Mouse (Mus musculus) left cerebral cortex, adult 2 months (tissue): ENCODE results near the gene Mex3b. TPM values are rescaled to one million over a fixed set of nuclear protein-coding genes. Genes with fewer than 3 reads are reported as not detected.

Source experiments
- DNase-seq, 2 experiments: peaks; one replicate each; pipeline ENCODE4 v3.0.0; 2021 to 2022; ENCODE audit warnings: low spot score in 2 of 2, mixed read lengths in 1 of 2; ENCODE audit errors: extremely low spot score in 1 of 2
- H3K27ac ChIP-seq: fragments of 200-600 bp; 2 replicates; pipeline ENCODE4 v1.8.1; 2022
- H3K4me3 ChIP-seq: fragments of 200-600 bp; 2 replicates; pipeline ENCODE4 v1.8.1; 2022
- CTCF ChIP-seq: fragments of 200-600 bp; IDR thresholded peaks from 2 replicates; pipeline ENCODE4 v1.8.1; 2022; ENCODE audit warnings: antibody characterized with exemption, mild to moderate bottlenecking, moderate library complexity
- intact Hi-C: fragments of 180-260 bp; cut with DNase I; formaldehyde crosslinking; loops from one replicate; pipeline ENCODE4 v1.15.1; 2025
- total RNA-seq, 2 experiments: library from RNA; stranded (reverse); gene quantifications; 2 replicates each; pipeline ENCODE4 v1.2.3; 2021

Gene Mex3b
- total RNA-seq, 2 experiments from 2014 or later: 18.3 to 24.4 TPM

DNA sequence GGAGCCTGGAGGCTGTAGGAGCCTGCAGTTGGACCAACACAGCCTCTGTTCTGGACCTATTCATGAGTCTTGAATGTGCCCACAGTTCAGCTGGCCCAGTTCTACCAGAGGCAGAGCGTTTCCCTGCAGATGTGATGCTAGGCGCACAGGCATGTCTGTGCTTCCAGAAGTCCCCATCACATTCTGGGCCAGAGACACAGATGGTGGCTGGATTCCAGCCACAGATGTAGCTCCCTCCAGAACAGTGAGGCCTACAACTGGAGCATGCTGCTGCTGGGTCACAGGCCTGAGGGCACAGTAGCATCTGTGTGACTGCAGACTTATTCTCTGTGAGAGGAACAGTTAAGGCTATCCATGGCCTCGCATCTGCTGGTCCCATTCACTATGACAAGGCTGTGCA, 16.4 kb upstream of the Mex3b start:
- H3K4me3 ChIP-seq: no peak overlapping the region
- no peak for TF ChIP-seq CTCF
- DNase-seq: no peak
- H3K27ac ChIP-seq: no peak overlapping the region
- intact Hi-C loops: no loop called here

DNA sequence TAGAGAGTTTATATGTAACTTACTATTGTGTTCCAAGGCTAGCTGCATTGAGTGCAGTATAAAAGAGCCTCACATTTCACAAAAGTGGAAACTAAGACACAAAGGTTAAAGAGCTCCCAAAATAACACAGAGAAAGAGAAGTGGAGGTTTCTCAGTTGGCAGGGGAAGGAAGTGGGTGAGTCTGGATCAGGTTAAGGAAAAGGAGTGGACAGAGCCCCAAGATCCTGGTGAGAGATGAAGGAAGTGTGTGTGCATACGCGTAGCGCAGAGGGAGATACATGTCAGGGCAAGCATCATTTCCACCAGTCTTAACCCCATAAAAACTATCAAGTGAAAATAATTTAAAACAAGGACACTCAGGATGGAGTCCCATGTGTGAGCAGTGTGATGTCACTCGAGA, 15.5 kb upstream of the Mex3b start:
- intact Hi-C loops: no loop called here
- Histone ChIP-seq H3K4me3 (no peak overlapping the region), H3K27ac (no peak overlapping the region)
- no peak for TF ChIP-seq CTCF
- no peak for DNase-seq

DNA sequence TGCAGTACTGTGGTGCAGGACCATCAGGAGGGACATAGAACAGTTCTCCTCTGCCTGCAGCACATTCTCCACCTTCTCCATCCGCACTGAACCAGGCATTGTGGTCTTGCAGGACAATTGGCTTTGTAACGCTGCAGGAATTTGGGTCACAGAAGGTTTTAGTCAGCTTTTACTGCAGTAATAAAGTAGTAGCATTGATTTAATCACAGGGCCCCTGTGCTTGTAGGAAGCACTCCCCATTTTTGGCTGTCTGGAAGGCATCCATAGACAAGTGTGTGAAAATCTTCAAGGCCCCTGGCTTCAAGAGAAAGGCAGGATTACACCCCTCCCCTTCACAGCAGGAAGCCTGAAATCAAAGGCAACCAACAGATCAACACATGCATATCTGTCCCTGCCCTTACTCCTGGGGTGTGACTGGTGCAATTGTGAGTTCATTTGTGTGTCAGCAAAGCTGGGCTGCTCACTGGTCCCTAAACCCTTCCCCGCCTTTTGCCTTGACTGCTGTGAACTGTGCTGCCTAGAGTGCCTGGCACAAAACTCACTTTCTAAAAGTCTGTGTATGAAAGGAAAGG, 12.9 kb upstream of the Mex3b start:
- intact Hi-C loops: no loop called here
- TF ChIP-seq CTCF: no peak
- no peak for DNase-seq
- H3K27ac ChIP-seq: no peak overlapping the region
- no peak overlapping the region for H3K4me3 ChIP-seq

DNA sequence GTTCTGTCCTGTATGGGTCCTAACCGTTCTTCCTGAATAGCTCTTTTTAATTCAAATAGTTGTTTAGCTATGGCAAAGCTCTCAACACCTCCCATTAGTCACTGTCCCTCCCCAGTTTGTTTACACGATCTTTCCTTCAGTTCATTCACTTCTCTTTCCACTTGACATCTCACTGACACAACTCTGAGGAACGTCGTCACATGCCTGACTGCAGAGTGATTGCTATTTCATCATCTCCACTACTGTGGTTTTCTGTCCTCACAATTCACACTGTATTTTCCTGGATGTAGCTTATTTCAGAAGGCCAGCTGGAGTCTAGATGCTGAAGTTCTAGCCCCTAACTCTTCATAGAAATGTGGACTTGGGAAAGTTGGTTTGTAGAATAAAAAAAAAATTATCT, 8.5 kb upstream of the Mex3b start:
- TF ChIP-seq CTCF: no peak
- H3K27ac ChIP-seq: no peak overlapping the region

DNA sequence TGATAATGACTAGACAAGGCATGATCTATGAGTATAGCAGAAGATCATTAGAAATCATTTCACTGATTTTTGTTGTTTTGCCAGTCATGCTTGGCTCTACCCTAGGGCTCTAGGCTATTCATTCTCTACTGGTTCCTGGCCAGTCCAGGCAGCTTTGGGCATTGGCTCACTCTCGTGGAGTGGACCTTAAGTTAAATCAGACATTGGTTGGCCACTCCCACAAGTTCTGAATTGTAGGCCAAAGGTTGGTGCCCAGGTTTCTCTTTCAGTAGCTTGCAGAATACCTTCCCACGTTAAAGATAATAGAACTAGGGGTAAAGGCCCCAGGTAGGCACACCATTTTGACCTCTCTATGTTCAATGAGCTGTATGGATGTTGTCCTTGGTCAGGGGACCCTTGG, 6.5 kb upstream of the Mex3b start:
- intact Hi-C loops: no loop called here
- DNase-seq: no peak
- no peak overlapping the region for H3K4me3 ChIP-seq
- no peak overlapping the region for H3K27ac ChIP-seq
- no peak for TF ChIP-seq CTCF

More for the DNA sequence above, 8.5 kb upstream of the Mex3b start:
- DNase-seq: no peak
- intact Hi-C loops: no loop called here
- H3K4me3 ChIP-seq: no peak overlapping the region

DNA sequence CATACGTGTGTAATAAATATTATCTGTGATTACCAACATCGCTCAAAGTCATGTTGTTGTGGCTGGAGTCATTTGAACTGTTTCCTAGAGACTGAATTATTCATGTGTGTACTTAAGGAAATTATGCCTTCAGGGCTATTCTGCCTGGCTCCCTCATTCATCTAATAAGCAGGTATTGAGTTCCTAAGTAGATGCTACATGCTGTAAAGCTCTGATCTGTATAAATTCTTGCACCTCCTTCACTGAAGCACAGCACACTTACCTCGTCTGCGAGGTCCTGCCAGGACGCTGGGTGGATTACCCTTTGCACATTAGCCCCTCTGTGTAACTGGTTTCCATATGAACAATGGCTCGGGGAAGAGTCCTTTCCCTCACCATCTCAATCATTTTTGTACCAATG, 3.8 kb upstream of the Mex3b start:
- no peak overlapping the region for H3K4me3 ChIP-seq
- TF ChIP-seq CTCF: no peak
- DNase-seq: no peak
- intact Hi-C loops: no loop called here
- H3K27ac ChIP-seq: no peak overlapping the region

DNA sequence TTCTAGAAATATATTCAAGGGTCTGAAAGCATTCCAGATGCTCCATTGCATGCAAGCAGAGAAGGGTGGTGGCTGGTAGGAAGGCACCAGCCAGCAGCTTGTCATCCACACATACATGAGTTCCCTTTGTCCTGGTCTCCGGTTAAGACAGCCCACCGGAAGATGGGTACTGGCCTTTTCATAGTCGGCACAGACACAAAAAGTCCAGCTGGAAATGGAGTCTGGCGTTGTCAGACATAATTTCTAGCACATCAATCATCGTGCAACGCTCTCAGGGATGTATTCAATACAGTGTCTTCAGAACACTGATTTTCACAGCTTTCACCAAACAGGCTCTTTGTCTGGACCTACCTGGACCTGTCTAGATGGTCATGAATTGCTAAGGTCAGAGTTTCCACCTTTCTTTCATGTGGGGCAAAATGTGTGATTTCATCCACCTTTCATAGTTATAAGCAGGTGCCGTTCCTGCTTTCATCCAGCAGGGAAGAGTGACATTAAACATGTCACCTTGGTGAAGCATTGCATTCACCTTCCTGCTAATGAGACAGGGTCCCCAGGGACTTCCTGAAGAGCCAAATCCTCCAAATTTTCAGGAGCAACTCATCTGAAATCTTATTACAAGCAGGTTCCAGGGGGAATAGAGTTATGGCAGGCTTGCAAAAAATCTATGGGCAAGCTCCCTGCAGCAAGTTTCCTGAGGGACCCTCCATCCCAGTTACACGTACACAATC, 2.7 kb upstream of the Mex3b start:
- H3K27ac ChIP-seq: no peak overlapping the region
- DNase-seq: no peak
- no peak overlapping the region for H3K4me3 ChIP-seq
- intact Hi-C loops: no loop called here
- TF ChIP-seq CTCF: no peak

DNA sequence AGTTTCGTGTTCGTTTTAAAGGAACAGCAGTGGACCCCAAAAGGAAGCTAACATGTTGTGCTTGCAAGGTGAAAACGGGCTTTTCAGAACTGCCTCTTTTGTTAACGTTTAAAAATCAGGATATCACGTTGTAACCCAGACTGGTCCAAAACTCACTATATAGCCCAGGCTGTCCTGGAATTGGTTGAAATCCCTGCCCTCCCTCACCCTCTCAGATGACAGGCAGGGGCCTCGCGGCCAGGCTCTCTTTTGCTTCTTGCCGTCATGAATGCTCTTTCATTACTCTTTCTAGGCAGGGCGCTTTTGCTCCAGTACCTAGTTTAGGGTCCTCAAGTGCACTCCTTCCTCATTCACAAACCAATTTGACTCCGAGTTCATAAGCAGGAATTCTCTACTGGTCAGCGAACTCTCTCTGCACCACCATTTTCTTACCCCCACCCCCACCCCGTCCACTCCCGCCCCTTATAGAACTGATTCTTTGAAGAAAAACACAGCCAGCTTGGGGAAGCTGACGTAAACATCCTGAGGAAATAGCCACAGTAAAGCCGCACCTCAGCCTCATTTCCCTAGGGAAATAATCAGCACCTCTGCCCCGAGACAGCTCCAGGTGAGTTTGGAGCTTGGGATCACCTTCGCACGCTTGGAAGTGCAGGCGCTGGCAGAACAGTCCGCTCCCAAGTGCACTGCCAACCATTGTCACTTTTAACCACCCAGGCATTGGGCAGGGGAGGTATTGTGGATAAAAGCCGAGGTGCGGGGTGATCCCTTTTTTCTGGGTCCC, 2.0 kb upstream of the Mex3b start:
- peak in 1 of 2 experiments; percentile 14 for DNase-seq
- intact Hi-C loops: loop anchor here (5.0 kb wide), 2 partner anchors 277 to 297 kb away; no protein-coding TSS in a partner anchor
- Histone ChIP-seq H3K4me3 (peak overlapping the region; percentile 100), H3K27ac (peak overlapping the region; percentile 89)
- TF ChIP-seq CTCF: no peak

DNA sequence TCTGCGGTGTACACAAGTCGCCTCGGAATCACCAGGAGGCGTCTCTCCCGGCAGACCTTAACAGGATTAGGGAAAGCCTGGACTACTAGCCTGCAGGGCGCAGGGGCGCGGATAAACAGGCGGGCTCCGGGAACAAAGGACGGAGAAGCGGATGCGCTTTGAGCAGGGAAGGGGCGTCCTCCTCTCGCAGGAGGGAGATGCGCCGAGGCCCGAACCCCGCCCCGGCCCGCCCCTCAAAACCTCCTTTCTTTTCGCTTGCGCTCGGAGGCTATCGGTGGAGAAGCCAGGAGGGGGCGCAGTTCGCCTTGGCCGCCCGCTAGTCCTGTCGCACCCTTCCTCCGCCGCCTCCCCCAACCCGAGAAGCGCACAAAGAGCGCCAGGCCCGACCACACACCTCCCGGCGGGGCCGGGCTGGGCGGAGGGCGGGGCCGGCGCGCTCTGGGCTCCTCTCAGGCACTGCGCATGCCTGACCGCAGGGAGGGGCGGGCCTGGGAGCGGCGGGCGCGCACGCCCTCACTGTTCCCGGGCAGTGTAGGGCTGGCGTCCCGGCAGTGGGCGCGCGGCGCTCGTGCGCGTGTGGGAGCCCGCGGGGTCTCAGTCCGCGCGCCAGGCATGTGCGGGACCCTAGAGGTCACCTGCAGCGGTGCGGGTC, 1.2 kb upstream of the Mex3b start:
- Histone ChIP-seq H3K27ac (peak overlapping the region; percentile 100), H3K4me3 (peak overlapping the region; percentile 100)
- peak; percentile 68 for TF ChIP-seq CTCF
- intact Hi-C loops: loop anchor here (1.0 to 5.0 kb wide), 8 partner anchors 149 to 684 kb away; no protein-coding TSS in a partner anchor
- peak; percentile 99 for DNase-seq

DNA sequence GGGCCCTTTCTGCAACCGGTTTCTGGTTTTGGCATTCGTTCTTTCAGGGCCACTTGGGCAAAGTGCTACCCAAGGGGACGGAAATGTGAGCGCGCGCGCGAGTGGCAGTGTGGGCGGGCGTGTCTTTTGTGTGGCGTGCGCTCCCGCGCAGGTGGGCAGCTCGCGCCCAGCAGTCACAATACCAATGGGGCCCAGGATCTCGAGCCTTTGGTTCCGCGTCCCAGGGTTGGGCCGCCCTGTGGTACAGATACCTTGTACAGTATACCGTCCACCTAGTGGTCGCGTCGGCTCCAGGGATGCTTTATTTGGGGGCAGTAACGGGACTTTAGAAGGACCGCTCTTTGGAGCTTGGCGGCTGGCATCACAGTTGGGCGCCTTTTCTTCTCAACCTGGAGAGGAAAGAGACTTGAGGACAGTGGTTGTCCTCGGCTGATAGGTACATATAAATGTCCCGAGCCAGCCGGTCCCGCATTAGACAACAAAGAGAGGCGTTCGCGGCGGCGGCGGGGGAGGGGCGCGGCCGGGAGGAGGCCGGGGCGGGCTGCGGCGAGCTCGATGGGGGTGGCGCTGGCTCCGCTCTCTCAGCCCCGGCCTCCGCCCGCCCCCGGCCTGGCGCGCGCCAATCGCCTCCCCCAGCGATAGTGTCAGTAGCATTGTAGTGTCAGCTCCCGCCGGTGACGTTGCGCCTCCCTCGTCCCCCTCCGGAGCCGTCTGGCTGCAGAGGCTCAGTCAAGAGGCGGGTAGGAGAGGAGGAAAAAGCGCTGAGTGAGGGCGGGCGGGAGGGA, 455 bp upstream of the Mex3b start:
- H3K4me3 ChIP-seq: peak overlapping the region; percentile 100
- TF ChIP-seq CTCF: peak; percentile 12
- intact Hi-C loops: loop anchor here (1.0 to 5.0 kb wide), 11 partner anchors 57 to 684 kb away; no protein-coding TSS in a partner anchor
- H3K27ac ChIP-seq: peak overlapping the region; percentile 100
- DNase-seq: peak; percentile 92 to 94
